Mouse (Mus musculus) neutrophil, adult 83 days (primary cell): ENCODE data around the gene Tom1l2. TPM values are rescaled to one million over a fixed set of nuclear protein-coding genes. Genes with fewer than 3 reads are reported as not detected.

Experiments
- total RNA-seq, 2 experiments: library from RNA; stranded (reverse); gene quantifications; one replicate each; pipeline ENCODE4 v1.2.4; 2023

Gene Tom1l2
- 10 to 100 TPM in 1 of 2 experiments, 1 to 10 TPM in 1; 9.9 to 15.0 TPM for total RNA-seq

GRCm38 (mm10) chr11:60352559-60353411 is at the start of gene Tom1l2, which contains the start of gene Drc3:
Gene Tom1l2, minus strand, starts transcription at chr11:60352905.
Gene Drc3, plus strand, starts transcription at chr11:60353329.

GRCm38 (mm10) chr11:60222469-60223236 is 130.1 kb downstream of the Tom1l2 start, which contains the start of gene Srebf1:
Gene Srebf1, minus strand, starts transcription at chr11:60222581.

Other genes with a start within 250 kb of the Tom1l2 start
- gene Rai1, start 247.9 kb downstream of the Tom1l2 start, total RNA-seq: 10 to 100 TPM; 24.3 to 24.8 TPM
- gene Srebf1, start 130.3 kb downstream of the Tom1l2 start, total RNA-seq: 10 to 100 TPM; 50.9 to 53.7 TPM
- gene Drc3, start 424 bp upstream of the Tom1l2 start, total RNA-seq: under 1 TPM; 0.37 to 0.44 TPM
- 1 to 10 TPM; 8.5 TPM for gene Gid4, start 64.2 kb upstream of the Tom1l2 start, total RNA-seq
- 10 to 100 TPM; 14.3 to 19.3 TPM for gene Atpaf2, start 65.6 kb upstream of the Tom1l2 start, total RNA-seq
- gene Drg2, start 101.7 kb upstream of the Tom1l2 start, total RNA-seq: 10 to 100 TPM; 18.9 to 21.8 TPM
- gene Myo15, start 116.4 kb upstream of the Tom1l2 start, total RNA-seq: under 1 TPM; 0.46 TPM
- 10 to 100 TPM; 35.1 to 37.0 TPM for gene Alkbh5, start 183.5 kb upstream of the Tom1l2 start, total RNA-seq